Mouse (Mus musculus): Measurements from ENCODE around the gene Kcnj9. TPM values are rescaled to one million over a fixed set of nuclear protein-coding genes. Genes with fewer than 3 reads are reported as not detected.

Kcnj9 gene
- polyA plus RNA-seq, 1 experiment from 2014 or later, result 2.1 TPM

DNA sequence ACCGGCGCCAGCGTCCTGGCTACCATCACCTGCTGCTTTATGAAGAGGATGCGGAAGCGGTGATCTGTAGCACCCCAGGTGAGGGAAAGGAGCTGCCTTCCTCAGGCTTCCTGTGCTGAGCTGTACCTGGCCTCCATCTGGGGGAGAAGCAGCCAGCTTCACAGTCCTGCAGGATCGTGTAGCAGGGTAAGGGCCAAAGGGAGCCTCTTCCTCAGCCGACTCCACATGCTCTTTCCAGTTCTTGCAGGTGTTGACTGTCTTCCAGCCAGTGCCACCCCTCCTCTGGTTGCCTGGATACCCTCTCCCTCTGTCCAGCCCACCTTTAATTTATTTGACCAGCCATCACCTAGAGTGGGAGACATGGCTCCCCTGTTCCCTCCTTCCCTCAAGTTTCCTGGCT is 9.8 kb downstream of the Kcnj9 start:
- H3K36me3 ChIP-seq (replicated peaks; ENCODE audit: control insufficient read depth, insufficient read depth), result 0 out of 2 replicates have a peak, but pooled peaks cover 8% of the 10 kb centered on the region
- no peak overlapping the region for H3K4me2 ChIP-seq (replicated peaks)
- WGBS, result 67% methylated on average over 7 of the region's 7 CpGs
- H3K27me3 ChIP-seq (ENCODE audit: control insufficient read depth, insufficient read depth, low read length), result no peaks in the 10 kb centered on the region
- H3K4me3 ChIP-seq (replicated peaks; ENCODE audit: low read length), result no peak overlapping the region
- peaks cover 20% of the 10 kb centered on the region; the same call in 1 of the 2 replicates for H3K4me1 ChIP-seq (replicated peaks; ENCODE audit: control insufficient read depth, insufficient read depth, low read length)
- DNase-seq (ENCODE audit: low spot score) (no peak), ATAC-seq (ENCODE audit: low FRiP score) (no peak)
- no peaks in the 10 kb centered on the region for H3K9me3 ChIP-seq (ENCODE audit: control insufficient read depth, low read length)
- no peak overlapping the region for H3K9ac ChIP-seq
- peak overlapping the region; percentile 38; the same call in 1 of the 2 replicates for H3K27ac ChIP-seq

DNA sequence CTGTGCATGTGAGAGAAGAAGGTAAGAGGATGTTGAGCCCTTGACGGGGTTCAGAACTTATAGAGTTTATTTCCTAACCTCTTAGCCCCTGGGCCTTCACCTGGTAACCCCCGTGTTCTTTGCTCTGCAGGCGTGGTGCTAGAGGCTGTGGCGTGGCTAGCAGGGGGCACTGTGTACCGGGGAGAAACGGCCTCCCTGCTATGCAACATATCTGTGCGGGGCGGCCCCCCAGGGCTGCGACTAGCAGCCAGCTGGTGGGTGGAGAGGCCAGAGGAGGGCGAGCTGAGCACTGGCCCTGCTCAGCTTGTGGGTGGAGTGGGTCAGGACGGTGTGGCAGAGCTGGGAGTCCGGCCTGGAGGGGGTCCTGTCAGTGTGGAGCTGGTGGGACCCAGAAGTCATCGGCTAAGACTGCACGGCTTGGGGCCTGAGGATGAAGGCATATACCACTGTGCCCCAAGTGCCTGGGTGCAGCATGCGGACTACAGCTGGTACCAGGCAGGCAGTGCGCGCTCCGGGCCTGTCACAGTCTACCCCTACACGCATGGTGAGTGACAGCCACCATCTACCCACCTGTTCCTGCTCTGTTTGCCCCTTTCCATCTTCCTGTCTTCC is 10.6 kb downstream of the Kcnj9 start:
- no peak overlapping the region for H3K4me2 ChIP-seq (replicated peaks)
- ATAC-seq (ENCODE audit: low FRiP score) (no peak), DNase-seq (ENCODE audit: low spot score) (no peak)
- peaks cover 26% of the 10 kb centered on the region; the same call in 1 of the 2 replicates for H3K4me1 ChIP-seq (replicated peaks; ENCODE audit: control insufficient read depth, insufficient read depth, low read length)
- 0 out of 2 replicates have a peak overlapping the region, but pooled peaks have one; percentile 32 for H3K27ac ChIP-seq
- no peak overlapping the region for H3K4me3 ChIP-seq (replicated peaks; ENCODE audit: low read length)
- no peaks in the 10 kb centered on the region for H3K9me3 ChIP-seq (ENCODE audit: control insufficient read depth, low read length)
- 65% methylated on average over 19 of the region's 19 CpGs for WGBS
- no peak overlapping the region for H3K9ac ChIP-seq
- H3K27me3 ChIP-seq (ENCODE audit: control insufficient read depth, insufficient read depth, low read length), result no peaks in the 10 kb centered on the region
- H3K36me3 ChIP-seq (replicated peaks; ENCODE audit: control insufficient read depth, insufficient read depth), result 0 out of 2 replicates have a peak, but pooled peaks cover 8% of the 10 kb centered on the region

DNA sequence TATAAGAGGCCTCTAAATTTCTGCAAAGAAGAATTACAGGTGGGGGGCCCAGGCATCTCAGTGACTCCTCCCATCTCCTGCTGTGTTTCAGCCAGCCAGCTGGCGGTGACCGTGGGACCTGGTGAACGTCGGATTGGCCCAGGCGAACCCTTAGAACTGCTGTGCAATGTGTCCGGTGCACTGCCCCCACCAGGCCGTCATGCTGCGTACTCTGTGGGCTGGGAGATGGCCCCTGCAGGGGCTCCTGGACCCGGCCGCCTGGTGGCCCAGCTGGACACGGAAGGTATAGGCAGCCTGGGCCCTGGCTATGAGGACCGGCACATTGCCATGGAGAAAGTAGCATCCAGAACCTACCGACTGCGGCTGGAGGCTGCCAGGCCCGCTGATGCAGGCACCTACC is 11.2 kb downstream of the Kcnj9 start:
- H3K27ac ChIP-seq, result no peak overlapping the region
- H3K4me1 ChIP-seq (replicated peaks; ENCODE audit: control insufficient read depth, insufficient read depth, low read length), result peaks cover 31% of the 10 kb centered on the region; the same call in 1 of the 2 replicates
- H3K4me3 ChIP-seq (replicated peaks; ENCODE audit: low read length), result no peak overlapping the region
- H3K4me2 ChIP-seq (replicated peaks), result no peak overlapping the region
- WGBS, result 51% methylated on average over 15 of the region's 15 CpGs
- H3K27me3 ChIP-seq (ENCODE audit: control insufficient read depth, insufficient read depth, low read length), result no peaks in the 10 kb centered on the region
- H3K9me3 ChIP-seq (ENCODE audit: control insufficient read depth, low read length), result no peaks in the 10 kb centered on the region
- DNase-seq (ENCODE audit: low spot score) (no peak), ATAC-seq (ENCODE audit: low FRiP score) (no peak)
- no peak overlapping the region for H3K9ac ChIP-seq
- H3K36me3 ChIP-seq (replicated peaks; ENCODE audit: control insufficient read depth, insufficient read depth), result 0 out of 2 replicates have a peak, but pooled peaks cover 8% of the 10 kb centered on the region

DNA sequence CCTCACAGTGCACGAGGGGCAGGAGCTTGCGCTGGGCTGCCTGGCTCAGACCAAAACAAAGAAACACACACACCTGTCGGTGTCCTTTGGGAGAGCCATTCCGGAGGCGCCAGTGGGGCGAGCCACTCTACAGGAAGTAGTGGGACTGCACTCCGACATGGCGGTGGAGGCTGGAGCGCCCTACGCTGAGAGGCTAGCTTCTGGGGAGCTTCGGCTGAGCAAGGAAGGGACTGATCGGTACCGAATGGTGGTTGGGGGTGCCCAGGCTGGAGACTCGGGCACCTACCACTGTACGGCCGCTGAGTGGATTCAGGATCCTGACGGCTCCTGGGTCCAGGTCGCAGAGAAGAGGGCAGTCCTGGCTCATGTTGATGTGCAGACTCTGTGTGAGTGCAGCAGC is 11.7 kb downstream of the Kcnj9 start:
- H3K4me2 ChIP-seq (replicated peaks), result no peak overlapping the region
- 59% methylated on average over 18 of the region's 18 CpGs for WGBS

DNA sequence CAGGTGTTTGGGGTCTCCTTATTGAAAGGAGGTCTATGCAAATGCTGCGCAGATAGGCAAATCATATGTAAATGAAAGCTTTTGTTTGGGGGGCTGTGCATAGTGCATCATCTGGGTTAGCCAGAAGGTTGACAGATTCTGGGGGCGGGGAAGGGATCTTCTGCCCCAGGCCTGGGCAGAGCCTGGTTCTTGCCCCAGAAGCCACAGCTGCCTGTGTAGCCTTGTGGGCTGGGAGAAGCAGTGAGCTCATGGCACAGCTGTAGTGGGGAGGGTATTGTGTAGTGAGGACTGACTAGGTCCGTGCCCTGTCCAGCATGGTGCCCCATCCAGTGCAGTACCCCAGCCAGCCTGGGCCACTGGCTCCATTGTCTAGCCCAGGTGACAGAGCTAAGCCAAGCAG is 14.2 kb downstream of the Kcnj9 start:
- no peak for ATAC-seq (ENCODE audit: low FRiP score)
- Histone ChIP-seq H3K9me3 (ENCODE audit: control insufficient read depth, low read length) (no peaks in the 10 kb centered on the region), H3K4me2 (replicated peaks) (peak overlapping the region; percentile 89; the same call in 1 of the 2 replicates), H3K9ac (no peak overlapping the region), H3K27ac (peak overlapping the region; percentile 62; the same call in 1 of the 2 replicates), H3K36me3 (replicated peaks; ENCODE audit: control insufficient read depth, insufficient read depth) (0 out of 2 replicates have a peak, but pooled peaks cover 8% of the 10 kb centered on the region), H3K27me3 (ENCODE audit: control insufficient read depth, insufficient read depth, low read length) (no peaks in the 10 kb centered on the region), H3K4me3 (replicated peaks; ENCODE audit: low read length) (no peak overlapping the region), H3K4me1 (replicated peaks; ENCODE audit: control insufficient read depth, insufficient read depth, low read length) (peaks cover 49% of the 10 kb centered on the region; the same call in 1 of the 2 replicates)
- WGBS, result 35% methylated on average over 3 of the region's 3 CpGs
- DNase-seq (ENCODE audit: low spot score), result no peak

More for the DNA sequence above, 11.7 kb downstream of the Kcnj9 start:
- Histone ChIP-seq H3K4me3 (replicated peaks; ENCODE audit: low read length) (no peak overlapping the region), H3K9me3 (ENCODE audit: control insufficient read depth, low read length) (no peaks in the 10 kb centered on the region), H3K9ac (no peak overlapping the region), H3K27ac (no peak overlapping the region), H3K4me1 (replicated peaks; ENCODE audit: control insufficient read depth, insufficient read depth, low read length) (peaks cover 36% of the 10 kb centered on the region; the same call in 1 of the 2 replicates), H3K36me3 (replicated peaks; ENCODE audit: control insufficient read depth, insufficient read depth) (0 out of 2 replicates have a peak, but pooled peaks cover 8% of the 10 kb centered on the region), H3K27me3 (ENCODE audit: control insufficient read depth, insufficient read depth, low read length) (no peaks in the 10 kb centered on the region)
- no peak for DNase-seq (ENCODE audit: low spot score)
- no peak for ATAC-seq (ENCODE audit: low FRiP score)

DNA sequence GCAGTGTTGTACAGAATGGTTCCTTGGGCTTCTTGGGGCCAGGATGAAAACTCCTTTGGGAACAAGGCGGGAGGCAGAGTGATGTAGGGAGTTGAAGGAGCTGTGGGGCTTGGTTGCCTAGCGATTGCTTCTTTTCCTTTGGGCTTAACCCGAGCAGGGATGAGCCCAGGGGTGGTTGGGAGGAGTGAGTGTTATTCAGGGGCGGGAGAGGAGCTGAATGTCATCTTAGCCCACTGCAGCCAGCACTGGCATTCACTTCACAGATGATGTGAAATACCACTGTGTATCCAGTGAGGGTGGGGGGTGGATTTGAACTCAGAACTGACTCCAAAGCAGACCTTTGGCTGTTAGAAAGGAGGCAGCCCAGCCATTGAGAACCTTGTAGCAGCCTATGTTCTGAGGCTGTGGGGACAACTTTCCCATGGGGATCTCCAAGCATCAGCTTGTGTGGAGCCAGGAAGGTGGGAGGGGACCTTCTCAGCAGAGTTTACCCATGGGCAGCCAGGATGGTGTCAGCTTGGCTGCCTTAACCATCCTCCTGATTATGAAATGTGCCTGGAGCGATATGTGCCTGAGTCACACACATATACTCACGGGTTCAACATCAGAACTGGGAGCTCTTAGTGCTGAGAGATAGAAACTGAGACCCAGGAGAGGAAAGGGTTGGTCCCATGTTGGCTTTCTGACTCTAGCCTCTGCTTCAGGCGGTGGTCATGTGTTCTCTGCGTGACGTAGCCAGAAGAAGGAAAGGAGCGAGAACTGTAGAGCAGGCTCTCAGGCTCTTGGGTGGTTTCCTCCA is 15.3 kb downstream of the Kcnj9 start:
- Histone ChIP-seq H3K9ac (no peak overlapping the region), H3K4me3 (replicated peaks; ENCODE audit: low read length) (peak overlapping the region; percentile 51), H3K27me3 (ENCODE audit: control insufficient read depth, insufficient read depth, low read length) (no peaks in the 10 kb centered on the region), H3K4me2 (replicated peaks) (peak overlapping the region; percentile 89), H3K36me3 (replicated peaks; ENCODE audit: control insufficient read depth, insufficient read depth) (0 out of 2 replicates have a peak, but pooled peaks cover 8% of the 10 kb centered on the region), H3K9me3 (ENCODE audit: control insufficient read depth, low read length) (no peaks in the 10 kb centered on the region), H3K4me1 (replicated peaks; ENCODE audit: control insufficient read depth, insufficient read depth, low read length) (peaks cover 52% of the 10 kb centered on the region; the same call in 1 of the 2 replicates), H3K27ac (peak overlapping the region; percentile 49; the same call in 1 of the 2 replicates)
- WGBS, result 55% methylated on average over 10 of the region's 10 CpGs
- no peak for DNase-seq (ENCODE audit: low spot score)
- ATAC-seq (ENCODE audit: low FRiP score), result no peak

DNA sequence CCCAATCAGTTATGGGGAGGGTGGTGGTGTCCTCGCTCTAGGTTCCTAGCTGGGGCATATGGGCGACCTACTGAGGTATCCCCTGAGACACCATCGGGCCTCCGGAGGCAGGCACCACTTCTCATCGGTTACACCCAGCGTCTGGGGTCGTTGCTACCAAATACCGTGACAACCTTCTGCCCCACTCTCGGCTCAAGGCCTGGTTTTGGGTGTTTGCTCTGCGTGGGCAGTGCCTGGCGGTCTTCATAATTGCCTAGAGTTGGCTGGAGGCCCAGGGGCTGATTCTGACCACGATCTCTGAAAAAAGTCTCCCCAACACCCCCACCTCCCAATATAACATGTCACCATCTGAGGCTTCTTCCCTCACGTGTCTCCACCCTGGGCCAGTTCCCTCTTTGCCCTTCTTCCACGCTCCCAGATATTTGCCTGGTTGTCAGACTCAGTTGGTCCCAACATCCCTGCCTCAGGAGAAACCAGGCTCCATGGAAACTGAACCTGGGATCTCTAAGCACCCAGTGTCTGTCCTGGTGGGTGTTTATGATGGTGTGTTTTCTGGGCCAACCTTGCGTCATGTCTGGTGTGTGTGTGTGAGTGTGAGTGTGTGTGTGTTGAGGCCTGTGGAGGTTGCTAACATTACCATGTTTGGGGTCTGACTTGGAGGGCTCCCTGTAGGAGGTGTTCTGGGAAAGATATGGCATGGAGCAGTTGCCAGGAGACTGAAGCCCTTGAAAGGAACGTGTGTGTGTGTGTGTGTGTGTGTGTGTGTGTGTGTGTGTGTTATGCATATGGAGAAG is 16.2 kb downstream of the Kcnj9 start:
- peak overlapping the region; percentile 62 for H3K9ac ChIP-seq
- no peaks in the 10 kb centered on the region for H3K27me3 ChIP-seq (ENCODE audit: control insufficient read depth, insufficient read depth, low read length)
- H3K9me3 ChIP-seq (ENCODE audit: control insufficient read depth, low read length), result no peaks in the 10 kb centered on the region
- H3K27ac ChIP-seq, result peak overlapping the region; percentile 16; the same call in 1 of the 2 replicates
- ATAC-seq (ENCODE audit: low FRiP score) (no peak), DNase-seq (ENCODE audit: low spot score) (no peak)
- WGBS, result 7% methylated on average over 16 of the region's 16 CpGs
- H3K4me1 ChIP-seq (replicated peaks; ENCODE audit: control insufficient read depth, insufficient read depth, low read length), result peaks cover 50% of the 10 kb centered on the region; the same call in 1 of the 2 replicates
- peak overlapping the region; percentile 51 for H3K4me3 ChIP-seq (replicated peaks; ENCODE audit: low read length)
- peak overlapping the region; percentile 89 for H3K4me2 ChIP-seq (replicated peaks)
- H3K36me3 ChIP-seq (replicated peaks; ENCODE audit: control insufficient read depth, insufficient read depth), result 0 out of 2 replicates have a peak, but pooled peaks cover 3% of the 10 kb centered on the region

DNA sequence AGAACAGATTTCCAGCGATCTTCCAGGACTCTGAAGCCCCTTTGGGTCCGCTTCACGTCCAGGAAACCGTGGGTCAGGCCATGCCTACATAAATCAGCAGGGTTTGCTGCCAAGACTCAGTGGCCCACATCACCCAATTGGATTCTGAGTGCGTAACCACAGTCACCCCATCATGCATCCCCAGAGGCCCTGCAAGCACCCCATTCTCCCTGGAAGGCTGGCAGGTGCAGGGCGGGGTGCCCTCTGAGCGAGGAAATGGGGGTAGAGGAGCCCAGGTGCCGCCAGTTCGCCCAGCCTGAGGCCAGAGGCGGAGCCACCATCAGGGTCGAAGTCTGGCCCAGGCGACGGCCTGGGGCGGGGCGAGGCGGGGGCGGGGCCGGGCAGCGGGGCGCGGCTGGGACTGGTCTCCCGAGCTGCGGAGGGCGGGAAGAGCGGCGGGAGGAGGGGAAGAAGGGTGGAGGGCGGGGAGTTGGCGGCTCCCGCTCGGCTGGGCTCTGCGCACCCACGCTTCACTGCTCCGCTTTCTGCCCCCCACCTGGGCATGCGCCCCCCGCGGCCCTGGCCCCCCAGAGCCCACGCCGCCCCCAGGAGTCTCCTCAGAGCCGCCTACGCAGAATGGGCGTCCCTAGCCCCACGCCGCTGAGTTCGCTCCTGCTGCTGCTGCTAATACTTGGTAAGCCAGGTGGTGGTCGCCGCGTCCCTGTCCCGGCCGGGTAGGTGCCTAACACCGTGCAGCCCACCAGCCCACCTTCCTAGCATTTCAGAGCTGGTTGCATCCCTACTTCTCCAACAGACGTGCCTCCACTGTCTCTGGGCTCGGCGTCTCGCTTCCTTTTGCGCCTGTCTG is 17.0 kb downstream of the Kcnj9 start:
- peak overlapping the region; percentile 89 for H3K4me2 ChIP-seq (replicated peaks)
- peak; percentile 67 for DNase-seq (ENCODE audit: low spot score)
- under 1% methylated on average over 52 of the region's 55 CpGs for WGBS
- H3K36me3 ChIP-seq (replicated peaks; ENCODE audit: control insufficient read depth, insufficient read depth), result 0 out of 2 replicates have a peak, but pooled peaks cover 3% of the 10 kb centered on the region
- peak; percentile 74 for ATAC-seq (ENCODE audit: low FRiP score)
- peak overlapping the region; percentile 62 for H3K9ac ChIP-seq
- H3K27ac ChIP-seq, result peak overlapping the region; percentile 88
- no peaks in the 10 kb centered on the region for H3K27me3 ChIP-seq (ENCODE audit: control insufficient read depth, insufficient read depth, low read length)
- no peaks in the 10 kb centered on the region for H3K9me3 ChIP-seq (ENCODE audit: control insufficient read depth, low read length)
- H3K4me1 ChIP-seq (replicated peaks; ENCODE audit: control insufficient read depth, insufficient read depth, low read length), result peaks cover 50% of the 10 kb centered on the region; the same call in 1 of the 2 replicates
- peak overlapping the region; percentile 51 for H3K4me3 ChIP-seq (replicated peaks; ENCODE audit: low read length)

All from hindbrain, embryonic 14.5 days (tissue).